Mouse (Mus musculus): ENCODE data around the gene Gm49425. TPM values are rescaled to one million over a fixed set of nuclear protein-coding genes. Genes with fewer than 3 reads are reported as not detected.

Gene Gm49425
- not detected in 2 replicates for polyA plus RNA-seq (2012; rRNA removed; ENCODE audit: low replicate concordance)

DNA sequence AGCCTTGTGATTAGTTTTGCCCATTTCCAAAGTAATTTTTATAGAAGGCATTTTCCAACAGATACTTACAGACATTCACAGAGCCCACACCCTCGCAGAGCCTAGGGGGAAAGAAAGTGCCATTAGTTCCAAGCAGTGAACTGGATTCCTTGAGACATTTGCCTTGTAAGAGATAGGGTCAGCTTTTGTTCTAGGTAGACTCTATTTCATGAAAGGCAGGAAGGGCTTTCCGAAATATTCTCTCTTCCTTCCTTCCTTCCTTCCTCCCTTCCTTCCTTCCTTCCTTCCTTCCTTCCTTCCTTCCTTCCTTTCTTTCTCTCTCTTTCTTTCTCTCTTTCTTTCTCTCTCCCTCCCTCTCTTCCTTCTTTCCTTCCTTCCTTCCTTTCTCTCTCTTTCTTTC lies at the start of gene Gm49425:
Gene Gm49425 (minus strand): TSS at position 101 of the 400 bp plus-strand sequence.

GRCm38 (mm10) chr15:101562850-101563249 lies 45.8 kb upstream of the Gm49425 start, which contains the start of gene Krt90:
Gene Krt90 (minus strand): TSS chr15:101562950.

DNA sequence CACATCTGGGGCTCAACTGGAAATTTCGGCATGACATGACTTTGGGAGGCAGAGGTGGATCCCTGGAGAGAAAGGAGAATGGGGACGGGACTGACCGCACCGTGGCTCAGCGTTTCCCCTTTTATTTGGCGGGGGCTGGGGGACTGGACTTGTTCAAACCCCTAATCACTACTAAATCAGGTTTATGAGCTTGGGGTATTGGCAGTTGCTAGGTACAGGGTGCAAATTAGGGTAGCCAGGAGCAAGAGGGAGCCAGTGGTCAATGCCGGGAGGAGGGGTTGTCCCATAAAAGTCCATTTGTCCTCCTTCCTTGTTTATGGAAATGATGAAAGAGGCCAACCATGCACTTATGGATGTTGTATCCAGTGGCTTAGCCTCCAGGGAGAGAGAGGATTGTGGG lies 33.5 kb upstream of the Gm49425 start, which contains the start of gene Krt82:
Gene Krt82 (minus strand): TSS at position 101 of the 400 bp plus-strand sequence.

GRCm38 (mm10) chr15:101532720-101533119 lies 15.7 kb upstream of the Gm49425 start, which contains the start of gene Krt84:
Gene Krt84 (minus strand): TSS chr15:101532820.

DNA sequence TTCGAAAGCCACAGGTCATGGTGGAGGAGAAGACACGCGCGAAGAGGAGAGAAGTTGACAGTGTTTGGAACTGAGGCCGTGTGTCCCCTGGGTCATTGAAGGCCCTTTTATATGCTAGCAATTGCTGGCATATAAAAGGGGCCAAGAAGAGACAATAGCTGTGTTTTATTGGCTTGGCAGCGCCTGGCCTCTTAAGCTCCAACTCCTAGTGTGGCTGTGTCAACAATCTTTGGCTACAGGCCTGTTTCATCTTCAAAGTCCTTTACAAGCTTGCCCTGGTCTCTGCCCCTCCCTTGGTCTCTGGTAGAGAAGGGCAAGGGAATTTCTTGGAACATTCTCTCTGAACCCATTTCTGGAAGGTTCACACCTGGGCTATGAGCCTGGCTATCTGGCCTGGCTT lies 25.6 kb downstream of the Gm49425 start, which contains the start of gene Krt83:
Gene Krt83 (minus strand): TSS at position 82 of the 400 bp plus-strand sequence.

DNA sequence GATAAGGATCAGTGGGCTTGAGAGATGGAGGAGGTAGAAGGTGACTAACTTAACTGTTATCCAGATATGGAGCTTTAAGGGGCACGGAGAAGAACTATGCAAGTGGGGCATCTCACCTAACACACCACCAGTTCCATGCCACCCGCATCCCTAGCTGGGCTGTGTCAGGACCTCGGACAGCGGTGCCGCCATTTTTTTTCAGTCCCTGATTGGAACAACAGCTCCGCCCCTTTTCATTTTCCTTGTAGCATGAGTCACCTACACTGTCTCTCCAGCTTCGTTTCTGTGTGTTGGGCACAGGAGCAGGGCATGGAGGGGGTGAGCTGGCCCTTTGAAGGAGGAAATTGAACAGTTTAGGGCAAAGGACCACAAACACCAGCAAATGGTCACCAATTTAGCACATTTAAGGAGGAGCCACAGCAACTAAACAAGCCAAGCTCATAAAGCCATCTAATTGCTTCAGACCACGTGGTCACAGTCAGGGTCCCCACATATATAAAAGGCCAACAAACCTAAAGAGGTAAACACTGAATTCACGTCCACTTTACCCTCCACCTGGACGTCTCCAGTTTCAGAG lies 44.0 kb downstream of the Gm49425 start, which contains the start of gene Krt86:
Gene Krt86 (plus strand): TSS at position 527 of the 577 bp plus-strand sequence.

Other genes with a start within 250 kb of the Gm49425 start
- gene Atg101, start 233.0 kb downstream of the Gm49425 start, polyA plus RNA-seq (2012; rRNA removed; ENCODE audit: low replicate concordance), result 29.3 and 31.4 TPM in 2 replicates
- gene 6030408B16Rik, start 224.0 kb downstream of the Gm49425 start, polyA plus RNA-seq (2012; rRNA removed; ENCODE audit: low replicate concordance), result 0.62 and 0.76 TPM in 2 replicates
- 8.3 and 21.5 TPM in 2 replicates for gene Krt80, start 147.1 kb downstream of the Gm49425 start, polyA plus RNA-seq (2012; rRNA removed; ENCODE audit: low replicate concordance)
- gene Krt7, start 106.2 kb downstream of the Gm49425 start, polyA plus RNA-seq (2012; rRNA removed; ENCODE audit: low replicate concordance), result 34.4 and 55.3 TPM in 2 replicates
- 0.31 and 0.45 TPM in 2 replicates for gene Krt87, start 78.5 kb downstream of the Gm49425 start, polyA plus RNA-seq (2012; rRNA removed; ENCODE audit: low replicate concordance)
- gene Krt88, start 69.5 kb downstream of the Gm49425 start, polyA plus RNA-seq (2012; rRNA removed; ENCODE audit: low replicate concordance), result not detected in 2 replicates
- not detected in 2 replicates for gene Krt81, start 53.5 kb downstream of the Gm49425 start, polyA plus RNA-seq (2012; rRNA removed; ENCODE audit: low replicate concordance)
- gene Krt86, start 43.8 kb downstream of the Gm49425 start, polyA plus RNA-seq (2012; rRNA removed; ENCODE audit: low replicate concordance), result not detected in 2 replicates
- 0.11 and 0.35 TPM in 2 replicates for gene Krt83, start 25.7 kb downstream of the Gm49425 start, polyA plus RNA-seq (2012; rRNA removed; ENCODE audit: low replicate concordance)
- gene Krt84, start 15.6 kb upstream of the Gm49425 start, polyA plus RNA-seq (2012; rRNA removed; ENCODE audit: low replicate concordance), result 0.05 TPM in 1 of 2 replicates, not detected in the other
- gene Krt82, start 33.4 kb upstream of the Gm49425 start, polyA plus RNA-seq (2012; rRNA removed; ENCODE audit: low replicate concordance), result not detected in 2 replicates
- gene Krt90, start 45.7 kb upstream of the Gm49425 start, polyA plus RNA-seq (2012; rRNA removed; ENCODE audit: low replicate concordance), result not detected in 2 replicates
- 0.91 TPM in 1 of 2 replicates, not detected in the other for gene Krt75, start 56.6 kb upstream of the Gm49425 start, polyA plus RNA-seq (2012; rRNA removed; ENCODE audit: low replicate concordance)
- gene Gm5414, start 110.9 kb upstream of the Gm49425 start, polyA plus RNA-seq (2012; rRNA removed; ENCODE audit: low replicate concordance), result not detected in 2 replicates
- gene Gm5478, start 130.1 kb upstream of the Gm49425 start, polyA plus RNA-seq (2012; rRNA removed; ENCODE audit: low replicate concordance), result not detected in 2 replicates
- not detected in 2 replicates for gene Krt6b, start 163.0 kb upstream of the Gm49425 start, polyA plus RNA-seq (2012; rRNA removed; ENCODE audit: low replicate concordance)
- 0.92 and 5.4 TPM in 2 replicates for gene Krt6a, start 177.0 kb upstream of the Gm49425 start, polyA plus RNA-seq (2012; rRNA removed; ENCODE audit: low replicate concordance)
- gene Krt5, start 195.6 kb upstream of the Gm49425 start, polyA plus RNA-seq (2012; rRNA removed; ENCODE audit: low replicate concordance), result 44.7 and 80.1 TPM in 2 replicates
- gene Krt71, start 225.8 kb upstream of the Gm49425 start, polyA plus RNA-seq (2012; rRNA removed; ENCODE audit: low replicate concordance), result 0.32 and 0.33 TPM in 2 replicates